14 mouse cellular contexts compared by ENCODE assay signal in the genomic region with DNA sequence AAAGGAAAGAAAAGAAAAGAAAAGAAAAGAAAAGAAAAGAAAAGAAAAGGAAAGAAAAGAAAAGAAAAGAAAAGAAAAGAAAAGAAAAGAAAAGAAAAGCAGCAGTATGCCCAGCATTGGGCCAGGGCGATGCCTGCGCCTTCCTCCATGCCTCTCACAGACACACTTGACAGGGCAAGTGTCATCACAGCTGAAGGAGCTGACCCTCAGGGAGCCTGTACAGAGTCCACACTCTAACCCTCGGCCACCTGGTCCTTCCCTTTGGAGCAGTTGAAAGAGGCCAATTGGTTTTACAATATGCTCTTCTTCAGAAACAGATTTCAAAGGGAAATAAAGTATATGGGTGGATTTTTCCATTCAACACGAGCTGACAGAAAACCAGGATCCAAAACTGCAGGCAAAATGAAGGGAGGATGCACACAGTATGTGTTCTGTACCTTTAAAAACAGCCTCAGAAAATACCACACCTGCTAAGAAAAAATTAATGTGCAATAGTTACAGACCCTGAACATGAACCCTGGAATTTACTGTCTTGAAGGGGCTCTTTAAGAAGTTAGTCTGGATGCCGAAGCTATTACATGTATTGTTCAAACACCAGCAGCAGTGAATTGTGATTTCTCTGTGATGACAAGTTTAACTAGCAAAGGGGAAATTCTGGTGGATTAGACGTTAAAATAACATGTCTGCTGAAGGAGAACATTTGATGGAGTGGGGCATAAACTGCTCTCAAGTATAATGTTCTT. TPM values are rescaled to one million over a fixed set of nuclear protein-coding genes. Genes with fewer than 3 reads are reported as not detected.
"Had no signal": no experiment of that assay in that cellular context is flagged by ENCODE, and none has a peak within 500 bp of the region (broad histone marks: within the 10 kb centered on the region; RNA-seq: fewer than 3 reads in every experiment).

No protein-coding gene starts in this region.

- H3K36me3 ChIP-seq: liver, embryonic 13.5 days; midbrain, embryonic 15.5 days; neural tube, embryonic 12.5 days had no signal

- H3K27me3 ChIP-seq: liver, embryonic 13.5 days; midbrain, embryonic 15.5 days; neural tube, embryonic 12.5 days had no signal

- H3K9ac ChIP-seq: liver, embryonic 13.5 days; liver, postnatal 0 days; midbrain, embryonic 15.5 days; neural tube, embryonic 12.5 days had no signal

- H3K27ac ChIP-seq: left cerebral cortex, adult 2 months; liver, embryonic 13.5 days; macrophage; midbrain, embryonic 15.5 days; neural tube, embryonic 12.5 days; stomach, postnatal 0 days had no signal

- H3K9me3 ChIP-seq: liver, embryonic 13.5 days; megakaryocyte, embryonic 14.5 days; midbrain, embryonic 15.5 days; neural tube, embryonic 12.5 days had no signal

- DNase-seq: liver; liver, embryonic 13.5 days; liver, postnatal 0 days; thymus, postnatal 4 days had no signal

- H3K4me2 ChIP-seq: liver, embryonic 13.5 days; midbrain, embryonic 11.5 days; midbrain, embryonic 15.5 days; neural tube, embryonic 12.5 days had no signal

- H3K4me3 ChIP-seq: left cerebral cortex, adult 2 months; liver, embryonic 13.5 days; megakaryocyte, embryonic 14.5 days; midbrain, embryonic 15.5 days; neural tube, embryonic 12.5 days had no signal

- ATAC-seq: inflammation-experienced regulatory T-cells, adult 6 months; intestine, postnatal 0 days; liver, postnatal 0 days; midbrain, embryonic 15.5 days had no signal

RNA-seq across cellular contexts. Expression of a gene that starts 7.3 kb away (rescaled TPM):
- total RNA-seq: monocyte, adult 5-6 weeks had no signal
- polyA plus RNA-seq: inflammation-experienced regulatory T-cells, adult 6 months had no signal
